Mouse (Mus musculus): ENCODE results near the gene Dpf2.

DNA sequence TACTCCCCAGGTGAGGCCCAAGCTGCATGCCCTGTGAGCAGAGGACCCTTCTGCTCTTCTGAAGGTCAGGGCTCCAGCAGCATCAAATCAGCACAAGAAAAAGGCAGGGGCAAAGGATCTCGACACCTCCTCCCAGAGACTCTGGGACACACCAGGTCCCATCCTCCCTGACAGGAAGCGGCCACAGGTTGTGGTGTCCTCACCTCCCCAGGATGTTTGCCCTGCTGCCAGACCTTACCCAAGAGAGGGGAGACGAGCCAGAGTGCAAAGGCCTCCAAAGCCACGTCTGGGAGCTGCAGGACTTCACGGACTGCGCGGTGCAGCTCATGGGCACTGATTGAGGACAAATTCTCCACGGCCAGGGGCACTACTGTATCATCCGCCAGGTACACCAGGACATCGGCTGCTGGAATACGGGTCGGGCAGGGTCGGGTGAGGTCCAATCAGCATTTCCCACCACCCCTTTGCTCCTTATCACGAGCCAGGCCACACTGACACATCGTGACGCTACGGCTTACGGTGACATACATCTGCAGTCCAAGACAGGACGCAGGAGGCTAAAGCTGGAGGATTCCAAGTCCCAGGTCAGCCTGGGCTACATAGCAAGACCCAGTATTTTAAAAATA lies 39.8 kb downstream of the Dpf2 start:
- TF ChIP-seq CTCF (IDR thresholded peaks at IDR 0.05; ENCODE audit: low read depth) (no peak), EP300 (IDR thresholded peaks at IDR 0.05; ENCODE audit: low read depth) (no peak)
